Mouse (Mus musculus) cortical plate, adult 2 months (tissue): ENCODE measurements around the gene Trp53i11. TPM values are rescaled to one million over a fixed set of nuclear protein-coding genes. Genes with fewer than 3 reads are reported as not detected.

Source experiments
- H3K27ac ChIP-seq: fragments of 200-500 bp; 2 replicates; pipeline ENCODE4 v1.5.1; 2012; ENCODE audit warnings: low read length, control low read depth, inconsistent platforms; ENCODE audit not compliant: insufficient read depth
- H3K4me1 ChIP-seq: fragments of 200-500 bp; 2 replicates; pipeline ENCODE4 v1.6.1; 2011; ENCODE audit warnings: low read length; ENCODE audit not compliant: control insufficient read depth, insufficient read depth
- H3K4me3 ChIP-seq: fragments of 200-500 bp; 2 replicates; pipeline ENCODE4 v1.5.1; 2011; ENCODE audit warnings: mild to moderate bottlenecking, low read length, control low read depth; ENCODE audit not compliant: insufficient read depth
- CTCF ChIP-seq: fragments of 200-500 bp; IDR thresholded peaks from 2 replicates; pipeline ENCODE4 v1.5.1; 2011; ENCODE audit warnings: mild to moderate bottlenecking, control low read depth, low read length; ENCODE audit not compliant: insufficient read depth; ENCODE audit errors: extremely low read depth
- POLR2A ChIP-seq: fragments of 200-500 bp; IDR thresholded peaks from 2 replicates; pipeline ENCODE4 v1.6.1; 2011; ENCODE audit warnings: mild to moderate bottlenecking, low read length, control low read depth; ENCODE audit not compliant: insufficient read depth; ENCODE audit errors: extremely low read depth
- polyA plus RNA-seq: library from polyadenylated mRNA; depleted of rRNA; stranded (reverse); fragments of >200 nt; gene quantifications from 2 replicates; pipeline ENCODE4 v1.2.3, GENCODE M21; 2012; rRNA removed

Trp53i11 gene
- polyA plus RNA-seq, 1 experiment = 62.5 TPM

GRCm38 (mm10) chr2:93249058-93249457 is 61.7 kb downstream of the Trp53i11 start:
- no peak for TF ChIP-seq POLR2A
- TF ChIP-seq CTCF = no peak
- no peak overlapping the region for H3K27ac ChIP-seq
- H3K4me3 ChIP-seq = no peak overlapping the region
- H3K4me1 ChIP-seq = no peaks in the 10 kb centered on the region

GRCm38 (mm10) chr2:93250611-93251010 is 63.3 kb downstream of the Trp53i11 start:
- H3K4me3 ChIP-seq = no peak overlapping the region
- no peaks in the 10 kb centered on the region for H3K4me1 ChIP-seq
- TF ChIP-seq POLR2A = no peak
- no peak for TF ChIP-seq CTCF
- H3K27ac ChIP-seq = no peak overlapping the region

Other genes starting within 250 kb of the Trp53i11 start
- gene Prdm11, start 141.4 kb upstream of the Trp53i11 start, polyA plus RNA-seq = 7.5 and 7.9 TPM in 2 replicates
- gene Tspan18, start 147.0 kb downstream of the Trp53i11 start, polyA plus RNA-seq = 1.7 and 3.3 TPM in 2 replicates